Mouse (Mus musculus) liver, embryonic 12.5 days (tissue): ENCODE results near the gene Senp7. TPM values are rescaled to one million over a fixed set of nuclear protein-coding genes. Genes with fewer than 3 reads are reported as not detected.

ENCODE experiments used
- ATAC-seq: fragments of 200-750 bp; cut with Nextera tagmentation; 2 replicates; pipeline ENCODE4 v1.8.0; 2017; ENCODE audit warnings: moderate number of reproducible peaks, mild to moderate bottlenecking, moderate library complexity
- H3K27ac ChIP-seq: fragments of 300-500 bp; sonication (generic); 2 replicates; pipeline ENCODE4 v1.5.1; 2016; ENCODE audit warnings: mild to moderate bottlenecking
- H3K27me3 ChIP-seq: fragments of 300-500 bp; sonication (generic); replicated peaks from 2 replicates; pipeline ENCODE4 v1.6.1; 2016; ENCODE audit warnings: mild to moderate bottlenecking, moderate library complexity
- H3K36me3 ChIP-seq: fragments of 300-500 bp; sonication (generic); 2 replicates; pipeline ENCODE4 v1.6.1; 2016; ENCODE audit warnings: mild to moderate bottlenecking, moderate library complexity
- H3K4me1 ChIP-seq: fragments of 300-500 bp; sonication (generic); 2 replicates; pipeline ENCODE4 v1.6.1; 2016
- H3K4me2 ChIP-seq: fragments of 300-500 bp; sonication (generic); 2 replicates; pipeline ENCODE4 v1.6.1; 2016; ENCODE audit warnings: mild to moderate bottlenecking, moderate library complexity
- H3K4me3 ChIP-seq: fragments of 300-500 bp; sonication (generic); 2 replicates; pipeline ENCODE4 v1.5.1; 2016; ENCODE audit warnings: mild to moderate bottlenecking, moderate library complexity
- H3K9ac ChIP-seq: fragments of 300-500 bp; sonication (generic); 2 replicates; pipeline ENCODE4 v1.6.1; 2016; ENCODE audit warnings: mild to moderate bottlenecking, moderate library complexity
- H3K9me3 ChIP-seq: fragments of 300-500 bp; sonication (generic); replicated peaks from 2 replicates; pipeline ENCODE4 v1.6.1; 2016; ENCODE audit warnings: mild to moderate bottlenecking, moderate library complexity
- WGBS: fragments of 180-500 bp; shearing (Covaris S2); methylation state at CpG from one replicate; pipeline ENCODE4 v1.1.7; 2016; ENCODE audit not compliant: insufficient replicate concordance; 5-methylcytosine and 5-hydroxymethylcytosine counted together
- polyA plus RNA-seq: library from polyadenylated mRNA; unstranded; fragments of >200 nt; fragmentation: Nextera tagmentation; extraction: Ambion mirVana; gene quantifications from 2 replicates; pipeline ENCODE4 v1.2.1, GENCODE M21; 2016

The Senp7 gene
- polyA plus RNA-seq, 1 experiment from 2014 or later: 21.0 TPM

- Histone ChIP-seq H3K4me1 (no peaks in the 10 kb centered on the region), H3K36me3 (peaks cover 26% of the 10 kb centered on the region), H3K4me2 (no peak overlapping the region), H3K27me3 (no peaks in the 10 kb centered on the region), H3K4me3 (no peak overlapping the region), H3K27ac (no peak overlapping the region), H3K9ac (no peak overlapping the region), H3K9me3 (no peaks in the 10 kb centered on the region)
- no peak for ATAC-seq
- 88% methylated on average over 7 of the region's 7 CpGs for WGBS
Observed at GRCm38 (mm10) chr16:56163466-56163865, 115.3 kb downstream of the Senp7 start.

DNA sequence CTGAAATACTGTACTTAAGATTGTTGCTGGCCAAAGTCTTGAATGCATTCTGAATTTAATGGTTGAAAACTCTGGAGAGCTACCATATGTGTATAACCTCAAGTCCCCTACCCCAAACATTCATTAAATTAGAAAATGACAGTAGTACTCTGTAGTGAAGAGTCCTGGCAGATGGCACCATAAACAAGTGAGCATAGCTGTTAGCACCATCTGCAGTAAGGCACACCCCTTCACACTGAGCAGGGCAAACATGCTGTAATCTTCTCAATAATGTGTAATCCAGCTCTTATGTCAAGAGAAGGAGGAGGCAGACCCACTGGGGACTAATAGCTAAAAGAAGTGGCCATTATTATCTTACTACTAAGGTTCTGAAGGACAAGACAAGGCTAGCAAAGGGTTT is 122.1 kb downstream of the Senp7 start:
- peaks cover 45% of the 10 kb centered on the region for H3K36me3 ChIP-seq
- no peak overlapping the region for H3K9ac ChIP-seq
- H3K4me2 ChIP-seq: no peak overlapping the region
- no peaks in the 10 kb centered on the region for H3K9me3 ChIP-seq
- no peaks in the 10 kb centered on the region for H3K27me3 ChIP-seq
- ATAC-seq: no peak
- H3K4me1 ChIP-seq: no peaks in the 10 kb centered on the region
- no peak overlapping the region for H3K27ac ChIP-seq
- no peak overlapping the region for H3K4me3 ChIP-seq

DNA sequence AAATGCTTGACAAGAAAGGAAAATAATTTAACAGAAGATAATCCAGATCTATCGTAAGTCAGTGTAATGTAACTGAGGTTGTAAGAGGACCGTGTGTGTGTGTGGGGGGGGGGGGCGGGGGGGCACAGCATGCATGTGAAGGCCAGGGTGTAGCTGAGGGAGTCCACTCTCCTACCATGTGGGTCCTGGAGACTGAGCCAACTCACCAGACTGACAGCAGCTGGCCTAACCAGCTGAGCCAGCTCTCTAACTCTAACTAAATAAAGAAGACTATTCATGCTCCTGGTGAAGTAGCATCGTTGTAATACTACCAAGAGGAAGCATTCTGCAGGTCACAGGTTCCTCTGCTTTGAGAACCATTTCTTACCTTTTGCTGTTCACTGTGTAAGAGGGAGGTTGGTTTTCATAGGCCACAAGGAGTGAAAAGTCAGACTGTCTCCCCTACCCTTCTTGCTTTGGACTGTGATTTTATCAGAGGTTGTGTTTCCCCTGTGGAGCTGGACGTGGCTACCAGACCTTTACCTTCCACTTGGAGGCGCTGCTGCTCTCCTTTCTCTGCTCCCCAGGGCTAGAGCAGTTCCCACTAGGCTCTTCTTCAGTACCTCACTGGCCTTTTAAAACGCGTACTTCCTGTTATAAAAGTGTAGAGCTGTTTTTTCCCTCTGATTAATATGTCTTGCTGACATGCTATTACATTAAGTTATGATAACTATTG is 127.9 kb downstream of the Senp7 start:
- H3K4me1 ChIP-seq: no peaks in the 10 kb centered on the region
- 62% methylated on average over 8 of the region's 8 CpGs for WGBS
- no peaks in the 10 kb centered on the region for H3K9me3 ChIP-seq
- H3K4me3 ChIP-seq: no peak overlapping the region
- H3K36me3 ChIP-seq: peaks cover 39% of the 10 kb centered on the region
- H3K4me2 ChIP-seq: no peak overlapping the region
- ATAC-seq: no peak
- H3K27ac ChIP-seq: no peak overlapping the region
- no peak overlapping the region for H3K9ac ChIP-seq
- no peaks in the 10 kb centered on the region for H3K27me3 ChIP-seq

DNA sequence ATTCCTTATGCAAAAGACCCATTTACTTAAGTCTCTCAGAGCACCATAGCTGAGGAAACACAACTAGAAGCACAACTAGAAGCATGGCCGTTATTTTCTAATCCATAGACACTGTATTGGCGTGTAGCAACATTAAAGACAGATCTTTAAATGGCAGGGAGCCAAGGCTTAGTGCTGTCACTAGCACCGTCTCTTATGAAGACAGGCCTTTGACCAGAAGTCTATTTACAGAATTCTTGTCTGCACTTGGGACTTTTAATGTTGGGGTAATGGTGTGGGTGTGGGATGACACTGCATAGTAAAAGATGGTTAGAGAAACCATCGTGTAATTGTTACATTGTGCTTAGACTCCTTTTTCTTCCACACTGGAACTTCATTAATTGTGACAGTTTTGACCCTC is 138.7 kb downstream of the Senp7 start:
- Histone ChIP-seq H3K4me1 (no peaks in the 10 kb centered on the region), H3K4me3 (no peak overlapping the region), H3K27ac (no peak overlapping the region), H3K36me3 (peaks cover 54% of the 10 kb centered on the region), H3K4me2 (no peak overlapping the region), H3K9me3 (no peaks in the 10 kb centered on the region), H3K9ac (no peak overlapping the region), H3K27me3 (no peaks in the 10 kb centered on the region)
- WGBS: 82% methylated on average over 4 of the region's 4 CpGs
- ATAC-seq: no peak

- 88% methylated on average over 9 of the region's 9 CpGs for WGBS
- Histone ChIP-seq H3K4me2 (no peak overlapping the region), H3K27me3 (no peaks in the 10 kb centered on the region), H3K36me3 (peaks cover 41% of the 10 kb centered on the region), H3K4me3 (no peak overlapping the region), H3K27ac (no peak overlapping the region), H3K9ac (no peak overlapping the region), H3K9me3 (no peaks in the 10 kb centered on the region), H3K4me1 (no peaks in the 10 kb centered on the region)
- no peak for ATAC-seq
Observed at GRCm38 (mm10) chr16:56188198-56188597, 140.1 kb downstream of the Senp7 start.

- Histone ChIP-seq H3K4me1 (no peaks in the 10 kb centered on the region), H3K27me3 (no peaks in the 10 kb centered on the region), H3K4me3 (no peak within 1 kb of the TSS), H3K36me3 (no peaks in the 10 kb centered on the region), H3K9ac (no peak within 1 kb of the TSS), H3K4me2 (no peak within 1 kb of the TSS), H3K9me3 (no peaks in the 10 kb centered on the region), H3K27ac (no peak within 1 kb of the TSS)
- 66% methylated on average over 6 of the region's 6 CpGs for WGBS
- ATAC-seq: no peak
Observed at GRCm38 (mm10) chr16:56204051-56204450, 155.9 kb downstream of the Senp7 start, which contains the start of gene Impg2. Gene Impg2 (plus strand): TSS chr16:56204313.

GRCm38 (mm10) chr16:56212740-56213139 is 164.6 kb downstream of the Senp7 start:
- Histone ChIP-seq H3K9ac (no peak overlapping the region), H3K27me3 (no peaks in the 10 kb centered on the region), H3K4me3 (no peak overlapping the region), H3K4me2 (no peak overlapping the region), H3K27ac (no peak overlapping the region), H3K36me3 (no peaks in the 10 kb centered on the region), H3K9me3 (no peaks in the 10 kb centered on the region), H3K4me1 (no peaks in the 10 kb centered on the region)
- ATAC-seq: no peak
- 67% methylated on average over 3 of the region's 3 CpGs for WGBS

- ATAC-seq: no peak
- H3K27ac ChIP-seq: no peak overlapping the region
- H3K9ac ChIP-seq: no peak overlapping the region
- no peak overlapping the region for H3K4me3 ChIP-seq
- no peaks in the 10 kb centered on the region for H3K9me3 ChIP-seq
- no peaks in the 10 kb centered on the region for H3K27me3 ChIP-seq
- H3K4me2 ChIP-seq: no peak overlapping the region
- no peaks in the 10 kb centered on the region for H3K36me3 ChIP-seq
- no peaks in the 10 kb centered on the region for H3K4me1 ChIP-seq
Observed at GRCm38 (mm10) chr16:56227686-56228085, 179.5 kb downstream of the Senp7 start.

GRCm38 (mm10) chr16:56229455-56229854 is 181.3 kb downstream of the Senp7 start:
- 46% methylated on average over 2 of the region's 2 CpGs for WGBS
- no peak overlapping the region for H3K9ac ChIP-seq
- H3K27ac ChIP-seq: no peak overlapping the region
- H3K36me3 ChIP-seq: no peaks in the 10 kb centered on the region
- H3K4me3 ChIP-seq: no peak overlapping the region
- H3K9me3 ChIP-seq: no peaks in the 10 kb centered on the region
- ATAC-seq: no peak
- H3K27me3 ChIP-seq: no peaks in the 10 kb centered on the region
- H3K4me1 ChIP-seq: no peaks in the 10 kb centered on the region
- no peak overlapping the region for H3K4me2 ChIP-seq

GRCm38 (mm10) chr16:56231300-56231699 is 183.2 kb downstream of the Senp7 start:
- no peak overlapping the region for H3K27ac ChIP-seq
- WGBS: 36% methylated on average over 10 of the region's 10 CpGs
- no peaks in the 10 kb centered on the region for H3K4me1 ChIP-seq
- no peak overlapping the region for H3K4me3 ChIP-seq
- H3K9ac ChIP-seq: no peak overlapping the region
- no peaks in the 10 kb centered on the region for H3K27me3 ChIP-seq
- H3K9me3 ChIP-seq: no peaks in the 10 kb centered on the region
- H3K36me3 ChIP-seq: no peaks in the 10 kb centered on the region
- H3K4me2 ChIP-seq: no peak overlapping the region
- ATAC-seq: no peak

- no peaks in the 10 kb centered on the region for H3K27me3 ChIP-seq
- WGBS: 72% methylated on average over 10 of the region's 10 CpGs
- H3K4me2 ChIP-seq: no peak overlapping the region
- H3K36me3 ChIP-seq: no peaks in the 10 kb centered on the region
- H3K9me3 ChIP-seq: no peaks in the 10 kb centered on the region
- no peak overlapping the region for H3K27ac ChIP-seq
- no peaks in the 10 kb centered on the region for H3K4me1 ChIP-seq
- no peak for ATAC-seq
- no peak overlapping the region for H3K9ac ChIP-seq
- no peak overlapping the region for H3K4me3 ChIP-seq
Observed at GRCm38 (mm10) chr16:56232736-56233135, 184.6 kb downstream of the Senp7 start.
